Mouse (Mus musculus) urinary bladder, postnatal 4 days (tissue): ENCODE results near the gene Gstm7.
"Not testable (repeated sequence)": the region's sequence is repeated elsewhere in the genome, so short reads cannot be mapped to it uniquely, and the experiment has no call there.

ENCODE experiments used
- DNase-seq, 2 experiments: peaks; one replicate each; pipeline ENCODE4 v3.0.0; 2021 to 2022; ENCODE audit warnings: low spot score in 2 of 2

Gene Gstm7

GRCm38 (mm10) chr3:107935888-107936287, 4.3 kb upstream of the Gstm7 start:
- DNase-seq = no peak

- DNase-seq = no peak
These were observed 3.7 kb upstream of the Gstm7 start for GRCm38 (mm10) chr3:107935268-107935667.

GRCm38 (mm10) chr3:107932128-107932527, 511 bp upstream of the Gstm7 start:
- no peak for DNase-seq

- DNase-seq = no peak
These were observed 483 bp downstream of the Gstm7 start for GRCm38 (mm10) chr3:107931134-107931533.

- DNase-seq = no peak
These were observed 1.9 kb downstream of the Gstm7 start for GRCm38 (mm10) chr3:107929731-107930130.

GRCm38 (mm10) chr3:107929243-107929642, 2.4 kb downstream of the Gstm7 start:
- no peak for DNase-seq

GRCm38 (mm10) chr3:107928691-107929090, 2.9 kb downstream of the Gstm7 start:
- DNase-seq = no peak

- DNase-seq = no peak
These were observed 3.8 kb downstream of the Gstm7 start for GRCm38 (mm10) chr3:107927841-107928240.

- no peak for DNase-seq
These were observed 6.3 kb downstream of the Gstm7 start for GRCm38 (mm10) chr3:107925335-107925734.

- DNase-seq = no peak
These were observed 11.3 kb downstream of the Gstm7 start for GRCm38 (mm10) chr3:107920348-107920747.

- no peak for DNase-seq
These were observed 13.7 kb downstream of the Gstm7 start for GRCm38 (mm10) chr3:107917783-107918408.

- DNase-seq = no peak
These were observed 14.5 kb downstream of the Gstm7 start for GRCm38 (mm10) chr3:107917097-107917496.

- no peak for DNase-seq
These were observed 14.9 kb downstream of the Gstm7 start for GRCm38 (mm10) chr3:107916674-107917073.

GRCm38 (mm10) chr3:107905942-107906341, 25.7 kb downstream of the Gstm7 start:
- no peak for DNase-seq

GRCm38 (mm10) chr3:107900955-107901673, 30.5 kb downstream of the Gstm7 start:
- DNase-seq = no peak

GRCm38 (mm10) chr3:107898691-107899090, 32.9 kb downstream of the Gstm7 start:
- DNase-seq = no peak

- peak; percentile 79 to 84 for DNase-seq
These were observed 35.7 kb downstream of the Gstm7 start, which contains the start of gene Gstm5 for GRCm38 (mm10) chr3:107895720-107896569. Gstm5 (plus strand) TSS chr3:107895821.

GRCm38 (mm10) chr3:107895194-107895719, 36.4 kb downstream of the Gstm7 start:
- no peak for DNase-seq

- DNase-seq = not testable (repeated sequence)
These were observed 42.4 kb downstream of the Gstm7 start for GRCm38 (mm10) chr3:107889236-107889635.

- DNase-seq = no peak
These were observed 43.7 kb downstream of the Gstm7 start for GRCm38 (mm10) chr3:107887674-107888495.
